Mouse (Mus musculus) limb, embryonic 12.5 days (tissue): Measurements from ENCODE around the gene Nutm1. TPM values are rescaled to one million over a fixed set of nuclear protein-coding genes. Genes with fewer than 3 reads are reported as not detected.

Experiments used
- ATAC-seq: fragments of 200-750 bp; cut with Nextera tagmentation; 2 replicates; pipeline ENCODE4 v1.8.0; 2017; ENCODE audit warnings: low read depth, moderate TSS enrichment; ENCODE audit not compliant: insufficient number of reproducible peaks, insufficient read depth, low FRiP score, low TSS enrichment
- H3K27ac ChIP-seq: fragments of 300-500 bp; sonication (generic); 2 replicates; pipeline ENCODE4 v1.5.1; 2016; ENCODE audit warnings: mild to moderate bottlenecking, moderate library complexity
- H3K27me3 ChIP-seq: fragments of 300-500 bp; sonication (generic); 2 replicates; pipeline ENCODE4 v1.6.1; 2016; ENCODE audit warnings: mild to moderate bottlenecking, moderate library complexity
- H3K36me3 ChIP-seq: fragments of 300-500 bp; sonication (generic); 2 replicates; pipeline ENCODE4 v1.6.1; 2016; ENCODE audit warnings: mild to moderate bottlenecking, moderate library complexity
- H3K4me1 ChIP-seq: fragments of 300-500 bp; sonication (generic); replicated peaks from 2 replicates; pipeline ENCODE4 v1.6.1; 2016
- H3K4me2 ChIP-seq: fragments of 300-500 bp; sonication (generic); 2 replicates; pipeline ENCODE4 v1.6.1; 2016; ENCODE audit warnings: mild to moderate bottlenecking, moderate library complexity
- H3K4me3 ChIP-seq: fragments of 300-500 bp; sonication (generic); replicated peaks from 2 replicates; pipeline ENCODE4 v1.5.1; 2016; ENCODE audit warnings: mild to moderate bottlenecking
- H3K9ac ChIP-seq: fragments of 300-500 bp; sonication (generic); replicated peaks from 2 replicates; pipeline ENCODE4 v1.6.1; 2016; ENCODE audit warnings: mild to moderate bottlenecking, moderate library complexity
- H3K9me3 ChIP-seq: fragments of 300-500 bp; sonication (generic); 2 replicates; pipeline ENCODE4 v1.6.1; 2016; ENCODE audit warnings: mild to moderate bottlenecking, moderate library complexity
- WGBS: fragments of 180-500 bp; shearing (Covaris S2); methylation state at CpG from one replicate; pipeline ENCODE4 v1.1.7; 2016; 5-methylcytosine and 5-hydroxymethylcytosine counted together
- polyA plus RNA-seq: library from polyadenylated mRNA; unstranded; fragments of >200 nt; fragmentation: Nextera tagmentation; extraction: Ambion mirVana; gene quantifications from 2 replicates; pipeline ENCODE4 v1.2.1, GENCODE M21; 2016

Nutm1 gene
- polyA plus RNA-seq, 1 experiment from 2014 or later, result 0.10 TPM

DNA sequence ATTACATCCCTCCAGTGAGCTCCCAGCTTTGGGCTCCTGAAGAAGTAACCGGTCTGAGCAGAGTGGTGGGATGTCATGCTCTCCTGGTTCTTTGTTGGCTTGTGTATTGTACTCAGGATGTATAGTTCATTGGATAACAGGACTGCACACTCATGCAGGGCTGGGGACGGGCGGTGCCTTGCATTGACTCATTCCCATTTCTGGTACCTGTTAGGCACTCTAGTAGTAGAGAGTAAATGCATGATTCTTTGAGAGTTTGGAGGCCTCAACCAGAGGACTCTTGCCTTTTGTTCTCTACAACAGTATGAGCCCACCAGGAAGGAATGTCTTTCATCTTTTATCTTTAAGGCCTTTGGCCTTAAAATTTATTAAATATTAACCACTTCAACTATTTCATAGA is 17.8 kb upstream of the Nutm1 start:
- no peak overlapping the region for H3K27ac ChIP-seq
- 97% methylated on average over 3 of the region's 3 CpGs for WGBS
- H3K9ac ChIP-seq, result no peak overlapping the region
- no peak overlapping the region for H3K4me3 ChIP-seq
- no peak overlapping the region for H3K4me2 ChIP-seq
- H3K4me1 ChIP-seq, result no peaks in the 10 kb centered on the region
- H3K27me3 ChIP-seq, result no peaks in the 10 kb centered on the region
- no peaks in the 10 kb centered on the region for H3K36me3 ChIP-seq
- no peak for ATAC-seq
- H3K9me3 ChIP-seq, result no peaks in the 10 kb centered on the region

DNA sequence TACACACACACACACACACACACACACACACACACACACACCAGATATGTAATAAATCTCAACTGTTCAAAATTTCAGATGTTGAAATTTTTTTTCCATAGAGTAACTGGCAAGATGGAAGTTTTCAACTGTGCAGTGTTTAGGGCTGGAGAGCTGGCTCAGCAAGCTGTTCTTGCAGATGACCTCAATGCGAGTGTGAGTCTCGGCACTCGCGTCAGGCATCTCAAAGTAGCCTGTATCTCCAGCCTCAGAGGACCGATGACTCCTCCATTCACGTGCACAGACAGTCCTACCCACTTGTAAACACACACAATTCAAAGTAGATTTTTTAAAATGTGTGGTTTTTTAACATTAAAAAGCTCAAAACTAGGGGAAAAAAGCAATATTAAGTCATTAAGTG is 14.4 kb upstream of the Nutm1 start:
- Histone ChIP-seq H3K4me3 (no peak overlapping the region), H3K4me1 (no peaks in the 10 kb centered on the region), H3K9ac (no peak overlapping the region), H3K9me3 (no peaks in the 10 kb centered on the region), H3K4me2 (no peak overlapping the region), H3K27me3 (no peaks in the 10 kb centered on the region), H3K36me3 (no peaks in the 10 kb centered on the region), H3K27ac (no peak overlapping the region)
- 88% methylated on average over 6 of the region's 6 CpGs for WGBS
- ATAC-seq, result no peak

DNA sequence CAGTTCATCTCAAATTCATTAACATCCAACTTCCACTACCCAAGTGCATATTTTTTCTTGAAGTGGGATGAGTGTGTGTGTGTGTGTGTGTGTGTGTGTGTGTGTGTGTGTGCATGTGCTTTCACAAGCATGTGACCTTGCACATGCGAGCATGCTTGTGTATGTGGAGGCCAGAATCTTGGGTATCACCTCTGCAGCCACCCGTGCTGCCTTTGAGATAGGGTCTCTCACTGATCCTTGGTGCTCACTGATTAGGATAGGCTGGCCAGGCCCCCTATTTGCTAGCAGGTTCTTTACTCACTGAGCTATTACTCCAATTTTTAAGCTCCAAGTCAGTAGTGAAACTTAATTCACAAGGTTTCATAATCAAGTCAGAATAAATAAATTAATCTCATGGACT is 13.8 kb upstream of the Nutm1 start:
- no peak overlapping the region for H3K9ac ChIP-seq
- WGBS, result 91% methylated on average over 2 of the region's 2 CpGs
- ATAC-seq, result no peak

DNA sequence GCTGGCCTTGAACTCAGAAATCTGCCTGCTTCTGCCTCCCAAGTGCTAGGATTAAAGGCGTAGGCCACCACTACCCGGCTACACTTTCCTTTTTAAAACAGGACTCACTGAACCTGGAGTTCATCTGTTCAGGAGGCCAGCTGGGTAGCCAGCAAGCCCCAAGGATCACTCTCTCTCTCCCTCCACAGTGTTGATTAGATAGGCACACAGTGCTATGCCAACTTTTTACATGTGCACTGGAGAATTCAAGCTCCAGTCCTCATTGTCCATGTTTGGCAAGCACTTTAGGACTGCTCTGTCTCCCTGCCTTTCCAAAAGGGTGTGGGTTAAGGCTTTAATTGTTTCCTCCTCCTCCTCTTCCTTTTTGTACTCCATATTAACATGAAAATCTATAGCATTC is 10.9 kb upstream of the Nutm1 start:
- Histone ChIP-seq H3K9me3 (no peaks in the 10 kb centered on the region), H3K36me3 (no peaks in the 10 kb centered on the region), H3K4me3 (no peak overlapping the region), H3K27me3 (no peaks in the 10 kb centered on the region), H3K4me1 (peaks cover 11% of the 10 kb centered on the region), H3K27ac (no peak overlapping the region), H3K9ac (no peak overlapping the region), H3K4me2 (no peak overlapping the region)
- 91% methylated on average over 2 of the region's 2 CpGs for WGBS
- no peak for ATAC-seq

More for the DNA sequence above, 13.8 kb upstream of the Nutm1 start:
- H3K9me3 ChIP-seq, result no peaks in the 10 kb centered on the region
- no peaks in the 10 kb centered on the region for H3K4me1 ChIP-seq
- H3K4me3 ChIP-seq, result no peak overlapping the region
- H3K36me3 ChIP-seq, result no peaks in the 10 kb centered on the region
- no peak overlapping the region for H3K4me2 ChIP-seq
- H3K27ac ChIP-seq, result no peak overlapping the region
- H3K27me3 ChIP-seq, result no peaks in the 10 kb centered on the region

DNA sequence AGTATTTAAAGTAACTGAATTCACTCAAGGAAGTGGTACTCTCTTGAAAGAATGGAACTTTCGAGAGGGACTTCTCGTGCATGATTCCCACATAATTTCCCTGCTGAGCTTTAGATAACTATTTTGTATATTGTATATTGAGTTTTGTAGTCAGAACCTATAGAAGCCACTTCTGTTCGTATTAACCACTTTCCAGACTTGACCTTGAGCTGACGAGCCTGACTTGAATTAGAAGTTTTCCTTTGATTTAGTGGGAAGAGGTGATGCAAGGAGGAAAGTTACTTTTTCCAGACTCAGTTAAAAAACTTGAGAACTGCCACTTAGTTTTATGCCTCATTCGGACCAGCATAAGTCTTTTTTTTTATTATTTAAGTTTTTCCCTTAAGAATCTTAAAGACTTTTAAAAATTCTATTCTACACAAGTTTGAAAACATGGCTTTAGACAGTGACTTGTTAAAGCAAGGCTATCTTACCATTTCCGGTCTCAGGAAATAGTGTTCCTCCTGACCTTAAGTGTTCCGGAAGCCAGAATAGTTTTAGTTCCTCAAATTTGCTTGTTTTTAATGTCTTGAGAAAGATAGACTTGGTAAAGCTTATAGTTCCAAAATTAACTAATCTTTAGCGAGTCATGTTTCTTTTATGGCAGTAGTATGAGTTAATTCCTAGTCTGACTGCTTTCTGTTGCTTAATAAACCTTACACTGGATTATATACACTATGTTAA is 8.6 kb upstream of the Nutm1 start:
- peaks cover 18% of the 10 kb centered on the region for H3K4me1 ChIP-seq
- no peaks in the 10 kb centered on the region for H3K27me3 ChIP-seq
- ATAC-seq, result no peak
- no peaks in the 10 kb centered on the region for H3K9me3 ChIP-seq
- H3K4me2 ChIP-seq, result peak overlapping the region; percentile 93
- H3K36me3 ChIP-seq, result no peaks in the 10 kb centered on the region
- H3K4me3 ChIP-seq, result no peak overlapping the region
- H3K27ac ChIP-seq, result no peak overlapping the region
- H3K9ac ChIP-seq, result no peak overlapping the region
- WGBS, result 79% methylated on average over 8 of the region's 8 CpGs

DNA sequence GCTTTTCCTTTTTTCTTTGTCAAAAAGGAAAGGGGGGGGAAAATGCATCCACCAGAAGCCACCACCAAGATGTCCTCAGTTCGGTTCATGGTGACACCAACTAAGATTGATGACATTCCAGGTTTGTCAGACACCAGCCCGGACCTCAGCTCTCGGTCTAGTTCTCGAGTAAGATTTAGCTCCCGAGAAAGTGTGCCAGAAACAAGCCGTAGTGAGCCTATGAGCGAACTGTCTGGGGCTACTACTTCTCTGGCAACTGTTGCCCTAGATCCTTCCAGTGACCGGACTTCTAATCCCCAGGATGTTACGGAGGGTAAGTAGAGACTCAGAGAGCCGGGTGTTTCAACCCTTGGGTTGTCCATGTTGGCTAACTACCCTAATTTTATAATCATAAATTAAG is 7.7 kb upstream of the Nutm1 start:
- no peak overlapping the region for H3K27ac ChIP-seq
- no peak overlapping the region for H3K9ac ChIP-seq
- WGBS, result 47% methylated on average over 10 of the region's 10 CpGs
- H3K4me3 ChIP-seq, result peak overlapping the region; percentile 74
- H3K27me3 ChIP-seq, result no peaks in the 10 kb centered on the region
- peak overlapping the region; percentile 93 for H3K4me2 ChIP-seq
- no peaks in the 10 kb centered on the region for H3K9me3 ChIP-seq
- no peaks in the 10 kb centered on the region for H3K36me3 ChIP-seq
- ATAC-seq, result no peak
- H3K4me1 ChIP-seq, result peaks cover 20% of the 10 kb centered on the region

DNA sequence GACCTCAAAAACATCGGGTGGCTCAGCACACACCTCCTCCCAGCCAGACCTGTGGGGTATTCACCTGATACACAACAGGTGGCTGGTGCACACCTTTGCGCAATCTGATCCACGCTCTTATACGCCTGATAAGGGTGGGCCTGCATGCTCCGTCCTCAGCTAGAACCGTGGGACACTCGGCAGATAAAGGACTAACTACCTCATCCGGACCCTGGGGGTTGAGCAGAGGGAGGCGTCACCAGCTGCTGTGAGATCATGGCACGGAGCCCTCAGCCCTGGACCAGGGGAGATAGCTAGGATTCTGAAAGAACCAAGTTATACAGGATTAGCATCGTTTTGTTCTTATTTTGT is 7.1 kb upstream of the Nutm1 start, which contains the start of gene Gm21985:
TSS of gene Gm21985 (plus strand) at position 73 of the 351 bp plus-strand sequence.
- peak within 1 kb of the TSS; percentile 74 for H3K4me3 ChIP-seq
- H3K36me3 ChIP-seq, result no peaks in the 10 kb centered on the region
- H3K9me3 ChIP-seq, result no peaks in the 10 kb centered on the region
- 3% methylated on average over 11 of the region's 11 CpGs for WGBS
- H3K4me2 ChIP-seq, result peak within 1 kb of the TSS; percentile 93
- peak; percentile 33 for ATAC-seq
- no peaks in the 10 kb centered on the region for H3K27me3 ChIP-seq
- peak within 1 kb of the TSS; percentile 89 for H3K27ac ChIP-seq
- peak within 1 kb of the TSS; percentile 75 for H3K9ac ChIP-seq
- peaks cover 20% of the 10 kb centered on the region for H3K4me1 ChIP-seq

DNA sequence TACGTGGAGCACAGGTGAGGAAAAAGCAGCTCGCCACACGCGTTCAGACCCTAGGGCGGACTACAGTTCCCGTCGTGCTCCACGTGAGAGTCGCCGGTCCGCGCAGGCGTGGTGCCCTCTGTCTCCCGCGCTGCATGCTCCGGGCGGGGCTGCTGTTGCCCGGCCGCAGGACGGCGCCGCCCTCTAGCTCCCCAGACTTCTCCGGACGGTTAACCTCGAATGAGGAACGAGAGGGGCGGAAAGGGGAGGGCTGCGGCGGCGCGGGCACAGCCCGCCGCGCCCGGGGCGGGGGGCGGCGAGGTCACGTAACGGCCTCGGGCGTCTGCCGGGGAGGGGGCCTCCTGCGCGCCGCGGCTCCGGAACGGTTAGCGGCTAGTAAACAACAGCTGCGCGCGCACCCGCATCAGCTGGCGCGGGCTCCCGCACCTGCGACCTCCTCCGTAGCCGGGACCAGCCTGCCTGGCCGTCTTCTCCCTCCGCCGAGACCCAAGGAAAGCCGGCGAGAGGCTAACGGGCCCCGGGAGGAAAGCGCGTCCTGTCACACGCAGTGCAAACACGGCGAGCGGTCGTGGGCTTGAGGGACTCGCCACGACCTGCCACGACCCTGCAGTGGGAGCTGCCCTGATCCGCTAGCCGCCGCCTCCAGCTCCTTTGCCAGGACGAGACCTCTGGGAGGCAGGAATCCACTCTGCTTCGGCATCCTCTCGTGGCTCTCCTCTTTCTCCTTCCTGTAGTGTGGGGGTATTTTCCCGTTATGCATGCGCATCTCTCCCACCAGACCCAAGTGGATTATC is 6.6 kb upstream of the Nutm1 start, which contains the start of gene Slc12a6:
TSS of gene Slc12a6 (plus strand) at position 378 of the 794 bp plus-strand sequence.
- H3K27me3 ChIP-seq, result no peaks in the 10 kb centered on the region
- H3K4me1 ChIP-seq, result peaks cover 20% of the 10 kb centered on the region
- peak within 1 kb of the TSS; percentile 75 for H3K9ac ChIP-seq
- peak within 1 kb of the TSS; percentile 74 for H3K4me3 ChIP-seq
- peak within 1 kb of the TSS; percentile 89 for H3K27ac ChIP-seq
- H3K9me3 ChIP-seq, result no peaks in the 10 kb centered on the region
- H3K36me3 ChIP-seq, result no peaks in the 10 kb centered on the region
- ATAC-seq, result peak; percentile 94
- under 1% methylated on average over 76 of the region's 85 CpGs for WGBS
- H3K4me2 ChIP-seq, result peak within 1 kb of the TSS; percentile 93

DNA sequence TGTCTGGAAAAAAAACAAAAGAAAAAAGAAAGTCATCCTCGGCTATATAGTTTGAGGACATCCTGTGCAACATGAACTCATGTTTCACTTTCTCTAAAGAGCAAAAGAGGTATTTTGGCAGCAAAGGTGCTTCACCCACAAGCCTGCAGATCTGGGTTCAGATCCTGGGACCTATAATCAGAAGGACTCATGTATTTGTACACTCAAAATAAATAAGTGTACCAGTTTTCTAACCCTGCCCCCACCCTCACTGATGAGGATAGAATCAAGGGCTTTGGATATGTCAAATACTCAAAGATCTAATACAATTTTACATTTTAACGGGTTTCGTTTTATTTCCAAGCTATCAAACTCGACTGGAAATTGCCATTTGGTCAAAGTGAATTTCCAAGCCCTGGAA is 5.3 kb upstream of the Nutm1 start:
- H3K9me3 ChIP-seq, result no peaks in the 10 kb centered on the region
- H3K27me3 ChIP-seq, result no peaks in the 10 kb centered on the region
- no peak overlapping the region for H3K9ac ChIP-seq
- WGBS, result 77% methylated on average over 4 of the region's 4 CpGs
- no peak overlapping the region for H3K4me2 ChIP-seq
- no peaks in the 10 kb centered on the region for H3K36me3 ChIP-seq
- no peak overlapping the region for H3K4me3 ChIP-seq
- no peak overlapping the region for H3K27ac ChIP-seq
- H3K4me1 ChIP-seq, result peaks cover 20% of the 10 kb centered on the region
- no peak for ATAC-seq

DNA sequence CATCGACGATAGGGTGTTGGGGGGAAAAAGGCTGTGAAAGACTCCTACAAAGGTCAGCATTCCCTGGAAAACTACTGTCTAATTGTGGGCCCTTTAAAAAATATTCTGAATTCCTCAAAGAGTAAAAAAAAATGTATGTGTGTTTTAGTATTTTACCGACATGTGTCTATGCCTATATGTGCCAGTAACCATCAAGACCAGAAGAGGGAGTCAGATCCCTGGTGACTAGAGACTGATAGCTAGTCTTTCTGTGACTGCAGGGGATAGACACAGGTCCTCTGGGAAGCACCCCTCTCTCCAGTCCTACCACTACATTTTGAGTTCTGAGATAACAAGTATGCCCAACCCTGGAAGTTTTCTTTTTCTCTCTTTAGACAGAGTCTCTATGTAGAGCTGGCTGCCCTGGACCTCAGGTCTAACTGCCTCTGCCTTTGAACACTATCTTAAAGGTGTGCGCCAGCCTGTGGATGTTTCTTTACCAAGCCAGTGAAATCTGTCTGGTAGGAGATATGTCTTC is 3.7 kb upstream of the Nutm1 start:
- Histone ChIP-seq H3K9ac (0 out of 2 replicates have a peak overlapping the region, but pooled peaks have one; percentile 55), H3K27me3 (no peaks in the 10 kb centered on the region), H3K36me3 (no peaks in the 10 kb centered on the region), H3K9me3 (no peaks in the 10 kb centered on the region), H3K4me3 (peak overlapping the region; percentile 57), H3K4me1 (peaks cover 20% of the 10 kb centered on the region), H3K27ac (no peak overlapping the region), H3K4me2 (peak overlapping the region; percentile 60)
- ATAC-seq, result no peak
- 40% methylated on average over 4 of the region's 4 CpGs for WGBS
